Mouse (Mus musculus): Measurements from ENCODE around the gene Tarm1. TPM values are rescaled to one million over a fixed set of nuclear protein-coding genes. Genes with fewer than 3 reads are reported as not detected.

The Tarm1 gene
- total RNA-seq (2021), result under 1 TPM in 1 of 2 experiments, not detected in 1; 0.28 TPM
- long read RNA-seq, experiment 1, result 0 reads
- long read RNA-seq, experiment 2, result 0 reads

DNA sequence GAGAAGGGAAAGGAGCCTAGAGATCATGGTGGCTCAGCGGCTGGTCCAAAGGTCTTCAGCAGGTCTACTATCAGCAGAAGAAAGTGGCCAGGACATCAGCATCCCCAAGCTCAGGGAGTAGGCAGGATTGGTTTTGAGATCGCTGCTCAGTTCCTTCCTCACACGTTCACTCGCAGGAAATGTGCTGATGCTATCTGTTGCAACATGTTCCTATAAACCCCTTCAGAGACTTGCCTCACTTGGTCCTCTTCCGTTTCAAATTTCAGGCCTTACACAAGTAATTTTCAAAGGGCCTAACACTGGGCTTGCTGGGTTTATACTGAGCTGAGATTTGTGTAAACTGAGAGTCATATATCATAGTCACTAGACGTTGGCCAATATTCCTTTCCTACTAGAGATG, at the start of gene Tarm1:
Gene Tarm1, minus strand, starts transcription at position 186 of the 400 bp plus-strand sequence.
- Histone ChIP-seq H3K4me3 (no peak within 1 kb of the TSS), H3K27ac (no peak within 1 kb of the TSS)
- TF ChIP-seq CTCF (IDR thresholded peaks at IDR 0.05), result no peak
- intact Hi-C loops (cut with DNase I), result no loop called here
- DNase-seq (ENCODE audit: extremely low spot score in 1 of 2, low spot score in 2 of 2), result no peak

DNA sequence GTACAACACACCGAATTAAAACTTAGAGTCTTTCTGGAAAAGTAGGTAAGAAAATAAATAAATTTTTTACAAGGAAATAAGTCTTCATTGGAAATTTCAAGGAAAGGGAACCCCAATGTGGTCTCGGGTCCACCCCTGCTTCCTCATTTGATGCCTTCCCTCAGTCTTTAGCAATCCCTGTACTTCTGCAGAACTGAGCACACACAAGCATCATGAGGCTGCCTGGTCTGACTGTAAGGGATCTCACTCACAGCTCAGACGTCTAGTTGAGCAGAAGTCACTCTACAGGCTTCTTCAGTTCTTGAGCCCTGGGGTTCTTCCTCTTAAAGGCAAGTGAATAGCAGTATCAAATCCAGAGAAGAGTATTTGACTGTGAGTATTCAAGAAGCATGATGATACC, 3.5 kb upstream of the Tarm1 start:
- no peak for TF ChIP-seq CTCF (IDR thresholded peaks at IDR 0.05)
- intact Hi-C loops (cut with DNase I), result no loop called here

DNA sequence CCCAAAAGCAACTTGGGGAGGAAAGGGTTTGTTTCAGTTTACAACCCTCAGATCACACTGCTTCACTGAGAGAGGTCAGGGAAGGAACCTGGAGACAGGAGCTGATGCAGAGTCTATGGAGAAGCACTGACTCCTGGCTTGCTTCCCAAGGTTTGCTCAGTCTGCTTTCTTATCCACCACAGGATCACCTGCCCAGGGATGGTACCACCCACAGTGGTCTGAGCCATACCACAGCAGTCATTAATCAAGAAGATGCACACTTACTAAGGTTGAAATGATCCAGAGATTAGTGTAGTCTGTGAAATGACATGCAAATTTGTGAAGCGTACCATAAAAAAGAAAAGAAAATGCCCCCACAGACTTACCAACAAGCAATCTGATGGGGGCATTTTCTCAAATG, 2.0 kb downstream of the Tarm1 start:
- intact Hi-C loops (cut with DNase I), result no loop called here
- H3K4me3 ChIP-seq, result no peak overlapping the region
- no peak for TF ChIP-seq CTCF (IDR thresholded peaks at IDR 0.05)
- DNase-seq (ENCODE audit: extremely low spot score in 1 of 2, low spot score in 2 of 2), result no peak
- H3K27ac ChIP-seq, result no peak overlapping the region

More for the DNA sequence above, 3.5 kb upstream of the Tarm1 start:
- no peak for DNase-seq (ENCODE audit: extremely low spot score in 1 of 2, low spot score in 2 of 2)
- H3K4me3 ChIP-seq, result no peak overlapping the region
- no peak overlapping the region for H3K27ac ChIP-seq

DNA sequence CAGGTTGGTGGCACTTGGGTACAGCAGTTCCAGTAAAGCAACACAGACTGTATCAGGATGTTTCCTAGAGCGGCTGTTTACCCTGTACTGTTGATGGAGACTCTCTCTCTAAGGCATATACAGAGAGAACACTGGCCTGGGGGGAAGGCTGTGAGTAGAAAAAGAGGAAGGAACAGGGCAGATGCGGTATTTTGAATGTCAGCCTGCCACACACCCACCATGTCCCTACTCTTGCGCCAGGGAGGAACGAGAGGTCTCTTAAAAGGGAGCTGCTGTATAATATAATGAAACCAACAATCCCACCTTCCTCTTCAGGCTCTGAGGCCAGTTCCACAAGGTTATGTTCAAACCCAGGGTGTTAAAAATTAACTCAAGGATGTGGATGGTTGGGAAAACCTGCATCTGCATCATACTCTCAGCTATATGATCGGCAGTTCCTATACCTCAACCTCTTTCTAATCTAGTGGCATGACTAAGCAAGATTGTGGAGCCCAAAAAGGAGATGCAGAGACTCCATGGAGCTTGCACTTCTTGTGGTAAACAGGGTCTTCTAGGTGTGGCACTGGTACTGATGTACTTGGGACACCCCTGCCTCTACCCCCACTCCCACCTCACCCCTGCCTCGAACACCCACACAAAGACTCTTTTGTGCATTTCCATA, 20.3 kb downstream of the Tarm1 start:
- Histone ChIP-seq H3K27ac (no peak overlapping the region), H3K4me3 (no peak overlapping the region)
- intact Hi-C loops (cut with DNase I), result no loop called here
- no peak for TF ChIP-seq CTCF (IDR thresholded peaks at IDR 0.05)
- DNase-seq (ENCODE audit: extremely low spot score in 1 of 2, low spot score in 2 of 2), result no peak

DNA sequence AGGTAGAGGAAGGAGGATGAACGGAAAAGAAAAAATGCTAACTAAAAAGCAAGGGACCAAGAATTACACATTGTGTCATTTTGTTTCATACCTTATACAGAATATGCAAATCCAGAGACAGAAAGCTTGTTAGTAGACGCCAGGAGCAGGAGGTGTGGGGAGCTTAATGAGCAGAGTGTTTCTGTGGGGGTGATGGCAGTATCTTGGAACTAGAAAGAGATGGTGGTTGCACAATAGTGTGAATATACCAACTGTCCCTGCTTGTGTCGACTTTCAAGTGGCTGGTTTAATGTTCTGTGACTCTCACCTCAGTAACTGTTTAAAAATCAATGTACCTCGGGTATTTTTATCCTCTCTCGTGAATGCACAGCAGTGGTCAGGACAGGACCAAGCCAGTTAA, 25.7 kb downstream of the Tarm1 start:
- intact Hi-C loops (cut with DNase I), result no loop called here
- Histone ChIP-seq H3K4me3 (no peak overlapping the region), H3K27ac (no peak overlapping the region)
- DNase-seq (ENCODE audit: extremely low spot score in 1 of 2, low spot score in 2 of 2), result no peak
- TF ChIP-seq CTCF (IDR thresholded peaks at IDR 0.05), result no peak

DNA sequence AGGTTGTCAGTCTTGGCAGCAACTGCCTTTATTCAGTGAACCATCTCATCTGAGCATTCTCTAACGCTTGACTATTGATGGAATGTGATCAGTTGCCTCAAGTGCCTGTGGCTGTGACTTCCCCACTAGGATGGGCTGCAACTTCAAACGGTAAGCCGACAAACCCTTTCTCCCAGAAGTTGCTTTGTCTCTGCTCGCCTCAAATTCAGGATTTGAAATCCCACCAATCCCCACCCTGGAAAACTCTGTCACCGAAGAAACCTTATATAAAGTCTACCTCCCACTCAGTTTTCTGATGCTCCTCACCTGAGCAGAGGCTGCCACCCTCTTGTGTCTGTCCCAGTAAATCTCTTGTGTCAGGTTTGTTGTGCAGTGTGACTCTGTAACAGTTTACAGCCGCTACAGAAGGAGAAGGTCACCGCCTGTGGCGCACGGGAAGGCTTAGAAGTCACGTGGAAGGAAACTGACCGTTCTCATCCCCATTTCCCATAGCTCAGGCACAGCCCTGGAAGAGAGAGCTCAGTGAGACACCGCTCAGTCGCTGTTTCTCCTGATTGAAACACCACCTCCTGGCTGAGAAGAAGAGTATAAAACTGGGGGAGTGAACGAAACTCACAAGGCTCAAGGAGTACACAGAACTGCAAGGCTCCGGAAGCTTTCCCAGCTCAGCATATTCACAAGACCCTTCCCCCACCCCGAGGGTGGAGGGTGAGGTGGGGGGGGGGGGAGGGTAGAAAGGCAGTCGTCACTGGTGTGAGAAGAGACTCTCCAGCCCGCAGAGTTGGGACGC, 27.9 kb downstream of the Tarm1 start:
- TF ChIP-seq CTCF (IDR thresholded peaks at IDR 0.05), result peak; percentile 14
- Histone ChIP-seq H3K4me3 (no peak overlapping the region), H3K27ac (no peak overlapping the region)
- DNase-seq (ENCODE audit: extremely low spot score in 1 of 2, low spot score in 2 of 2), result no peak
- intact Hi-C loops (cut with DNase I), result no loop called here

DNA sequence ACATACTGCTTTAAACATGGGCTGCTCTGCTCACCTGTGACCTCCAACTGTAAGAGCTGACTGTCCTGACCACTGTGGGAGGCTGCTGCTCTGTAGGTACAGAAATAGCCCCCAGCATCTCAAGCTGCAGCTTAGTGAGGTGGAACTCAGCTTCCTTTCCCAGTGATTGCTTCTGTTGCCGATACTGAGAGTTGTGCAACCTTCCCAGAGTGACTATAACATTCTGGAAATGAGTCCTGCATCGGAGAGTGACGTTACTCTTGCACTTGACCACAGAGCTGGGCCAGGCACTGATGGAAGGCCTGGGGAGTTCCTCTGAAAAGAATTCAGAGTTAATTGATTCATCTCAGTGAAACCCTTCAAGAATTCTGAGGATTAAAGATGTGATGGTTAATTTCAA, 29.6 kb downstream of the Tarm1 start:
- intact Hi-C loops (cut with DNase I), result no loop called here
- no peak overlapping the region for H3K4me3 ChIP-seq
- no peak for TF ChIP-seq CTCF (IDR thresholded peaks at IDR 0.05)
- no peak for DNase-seq (ENCODE audit: extremely low spot score in 1 of 2, low spot score in 2 of 2)
- H3K27ac ChIP-seq, result no peak overlapping the region

DNA sequence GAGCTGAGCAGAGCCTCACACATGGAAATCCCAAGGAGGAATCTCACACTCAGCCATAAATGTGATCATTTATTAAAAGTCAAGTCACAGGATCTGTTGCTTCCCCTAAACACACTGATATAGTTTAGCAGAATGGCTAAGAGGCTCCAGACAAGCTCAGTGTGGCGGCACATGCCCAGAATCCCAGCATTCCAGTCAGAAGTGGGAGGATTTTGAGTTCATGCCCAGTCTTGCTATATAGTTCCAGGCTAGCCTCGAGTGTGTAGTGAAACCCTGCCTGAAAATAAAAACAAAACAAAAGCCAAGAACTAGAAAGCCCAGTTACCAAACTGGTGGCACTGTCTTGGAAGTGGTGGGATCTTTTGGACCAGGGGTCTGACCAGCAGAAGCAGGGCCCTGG, 33.8 kb downstream of the Tarm1 start:
- intact Hi-C loops (cut with DNase I), result no loop called here
- H3K27ac ChIP-seq, result no peak overlapping the region
- H3K4me3 ChIP-seq, result no peak overlapping the region
- no peak for DNase-seq (ENCODE audit: extremely low spot score in 1 of 2, low spot score in 2 of 2)
- no peak for TF ChIP-seq CTCF (IDR thresholded peaks at IDR 0.05)

DNA sequence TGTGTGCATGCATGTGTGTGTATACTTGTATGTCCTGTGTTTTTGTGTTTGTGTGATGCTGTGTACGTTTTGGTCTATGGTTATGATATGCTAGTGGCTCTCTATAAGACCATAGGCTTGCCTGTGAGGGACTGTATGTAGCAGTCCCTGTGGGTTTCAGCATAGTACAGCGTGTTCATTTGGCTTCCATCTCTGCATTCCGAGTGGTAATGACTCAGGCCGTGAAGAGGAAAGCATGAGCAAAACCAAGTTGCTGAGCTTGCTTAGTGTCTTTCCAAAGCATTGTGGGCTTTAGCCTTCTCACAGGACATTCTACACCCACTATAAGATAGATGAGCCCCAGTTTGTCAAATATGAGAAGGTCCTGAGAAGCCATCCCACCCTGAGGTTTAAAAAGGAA, 39.1 kb downstream of the Tarm1 start:
- Histone ChIP-seq H3K27ac (no peak overlapping the region), H3K4me3 (no peak overlapping the region)
- no peak for TF ChIP-seq CTCF (IDR thresholded peaks at IDR 0.05)
- intact Hi-C loops (cut with DNase I), result no loop called here
- no peak for DNase-seq (ENCODE audit: extremely low spot score in 1 of 2, low spot score in 2 of 2)

DNA sequence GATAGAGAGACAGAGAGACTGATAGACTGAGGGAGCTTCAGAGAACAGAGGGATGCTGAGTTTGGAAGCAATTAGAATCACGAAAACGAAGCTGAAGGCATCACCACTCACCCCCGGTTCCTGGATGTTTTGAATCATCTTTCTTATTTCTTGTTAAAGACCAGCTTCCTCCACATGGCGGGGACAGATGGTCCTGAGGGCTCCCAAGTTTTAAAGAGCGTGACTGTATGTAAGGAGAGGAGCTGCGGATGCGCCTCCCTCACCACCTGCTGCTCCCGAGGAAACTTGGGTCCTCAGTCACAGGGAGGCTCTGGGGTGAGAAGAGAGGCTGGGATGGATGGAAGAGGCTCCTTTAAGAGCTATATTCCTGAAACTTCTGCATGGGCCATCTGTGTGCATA, 42.2 kb downstream of the Tarm1 start:
- Histone ChIP-seq H3K27ac (peak overlapping the region; percentile 48), H3K4me3 (no peak overlapping the region)
- DNase-seq (ENCODE audit: extremely low spot score in 1 of 2, low spot score in 2 of 2), result peak; percentile 58 to 69
- intact Hi-C loops (cut with DNase I), result no loop called here
- no peak for TF ChIP-seq CTCF (IDR thresholded peaks at IDR 0.05)

DNA sequence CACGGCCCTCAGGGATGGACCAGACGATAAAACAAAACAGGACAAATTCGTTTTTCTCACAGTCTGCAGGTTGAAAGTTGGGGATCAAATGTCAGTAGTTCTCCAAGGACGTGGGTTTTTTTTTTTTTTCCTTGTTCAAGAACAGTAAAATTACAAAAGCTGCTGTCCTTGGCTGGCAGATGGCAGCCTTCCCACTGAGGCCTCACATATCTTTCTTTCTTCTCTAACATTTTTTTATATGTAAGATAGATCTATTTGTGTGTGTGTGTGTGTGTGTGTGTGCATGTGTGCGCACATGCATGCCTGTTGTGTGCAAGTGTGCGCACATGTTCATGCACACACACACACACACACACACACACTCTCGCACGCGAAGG, 44.6 kb downstream of the Tarm1 start:
- TF ChIP-seq CTCF (IDR thresholded peaks at IDR 0.05), result no peak
- Histone ChIP-seq H3K27ac (peak overlapping the region; percentile 16), H3K4me3 (no peak overlapping the region)
- intact Hi-C loops (cut with DNase I), result no loop called here
- no peak for DNase-seq (ENCODE audit: extremely low spot score in 1 of 2, low spot score in 2 of 2)

DNA sequence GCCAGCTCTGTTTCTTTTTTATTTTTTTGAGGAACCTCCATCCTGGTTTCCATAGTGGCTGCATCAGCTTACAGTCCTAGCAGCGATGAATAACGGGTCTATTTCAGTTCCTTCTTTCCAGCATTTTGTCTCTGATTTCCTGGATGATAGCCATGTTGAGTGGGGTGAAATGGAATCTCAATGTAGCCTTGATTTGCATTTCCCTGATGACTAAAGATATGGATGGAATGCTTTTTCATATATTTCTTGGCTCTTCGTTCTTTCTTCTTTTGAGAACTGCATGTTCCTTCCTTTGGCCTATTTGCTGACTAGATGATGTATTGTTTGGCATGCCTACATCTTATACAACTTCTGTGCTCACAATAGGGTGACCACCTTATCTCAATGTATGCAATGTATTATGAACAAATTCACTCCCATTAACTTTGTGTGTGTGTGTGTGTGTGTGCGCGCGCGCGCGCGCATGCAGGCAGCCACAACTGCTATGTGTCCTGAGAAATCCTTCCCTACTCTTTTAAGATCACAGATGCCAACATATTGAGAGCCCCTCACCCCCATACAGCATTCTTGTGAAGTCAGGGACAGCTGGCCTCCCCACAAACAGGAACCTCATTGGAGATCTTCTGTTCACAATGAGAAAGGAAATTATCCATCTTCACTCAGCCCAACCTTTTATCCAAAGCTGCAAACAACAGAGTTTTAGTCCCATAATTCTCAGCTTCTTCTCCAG, 45.1 kb downstream of the Tarm1 start:
- no peak for TF ChIP-seq CTCF (IDR thresholded peaks at IDR 0.05)
- H3K4me3 ChIP-seq, result no peak overlapping the region
- no peak for DNase-seq (ENCODE audit: extremely low spot score in 1 of 2, low spot score in 2 of 2)
- peak overlapping the region; percentile 55 for H3K27ac ChIP-seq
- intact Hi-C loops (cut with DNase I), result no loop called here
